Mouse (Mus musculus) megakaryocyte, embryonic 14.5 days (primary cell): ENCODE measurements around the gene Ruvbl1.

Experiments
- FLI1 ChIP-seq: IDR thresholded peaks from 2 replicates; pipeline ENCODE4 v1.6.1; 2012; ENCODE audit warnings: low read length, inconsistent platforms, mixed read lengths
- GATA1 ChIP-seq: IDR thresholded peaks from 3 replicates; pipeline ENCODE4 v1.6.1; 2012; ENCODE audit warnings: mixed read lengths, low read length, inconsistent platforms, borderline replicate concordance

GRCm38 (mm10) chr6:88483913-88484312 lies 18.7 kb downstream of the Ruvbl1 start:
- no peak for TF ChIP-seq GATA1
- no peak for TF ChIP-seq FLI1
